Mouse (Mus musculus): ENCODE results near the gene Map1a.

Map1a gene

GRCm38 (mm10) chr2:121288901-121289729 lies at the start of gene Map1a:
Gene Map1a (plus strand): TSS chr2:121289600.
- peak; percentile 99 for DNase-seq

GRCm38 (mm10) chr2:121244099-121244498 lies 45.3 kb upstream of the Map1a start:
- DNase-seq = no peak

GRCm38 (mm10) chr2:121249758-121250157 lies 39.6 kb upstream of the Map1a start:
- no peak for DNase-seq

GRCm38 (mm10) chr2:121268446-121268845 lies 21.0 kb upstream of the Map1a start:
- no peak for DNase-seq

- no peak for DNase-seq
These were observed 18.7 kb upstream of the Map1a start for GRCm38 (mm10) chr2:121270521-121271235.

- DNase-seq = peak; percentile 97
These were observed 18.0 kb upstream of the Map1a start, which contains the start of gene Trp53bp1 for GRCm38 (mm10) chr2:121271236-121271927. Gene Trp53bp1 (minus strand): TSS chr2:121271407.

- DNase-seq = peak; percentile 29
These were observed 17.4 kb upstream of the Map1a start for GRCm38 (mm10) chr2:121271928-121272516.

GRCm38 (mm10) chr2:121287850-121288249 lies 1.6 kb upstream of the Map1a start:
- no peak for DNase-seq

GRCm38 (mm10) chr2:121289730-121290540 lies 535 bp downstream of the Map1a start:
- DNase-seq = no peak

GRCm38 (mm10) chr2:121292316-121293013 lies 3.1 kb downstream of the Map1a start:
- DNase-seq = no peak

- DNase-seq = no peak
These were observed 4.8 kb downstream of the Map1a start for GRCm38 (mm10) chr2:121294182-121294581.

GRCm38 (mm10) chr2:121294753-121295607 lies 5.6 kb downstream of the Map1a start:
- peak; percentile 82 for DNase-seq

GRCm38 (mm10) chr2:121295608-121296571 lies 6.5 kb downstream of the Map1a start:
- DNase-seq = peak; percentile 76

- DNase-seq = no peak
These were observed 7.4 kb downstream of the Map1a start for GRCm38 (mm10) chr2:121296754-121297231.

- no peak for DNase-seq
These were observed 8.3 kb downstream of the Map1a start for GRCm38 (mm10) chr2:121297701-121298100.

- no peak for DNase-seq
These were observed 8.7 kb downstream of the Map1a start for GRCm38 (mm10) chr2:121298131-121298530.

- no peak for DNase-seq
These were observed 10.1 kb downstream of the Map1a start for GRCm38 (mm10) chr2:121299471-121299870.

GRCm38 (mm10) chr2:121300036-121300435 lies 10.6 kb downstream of the Map1a start:
- DNase-seq = no peak

GRCm38 (mm10) chr2:121308997-121309416 lies 19.6 kb downstream of the Map1a start:
- no peak for DNase-seq
